Mouse (Mus musculus) lung, embryonic 16.5 days (tissue): Measurements from ENCODE around the gene 4930523C07Rik. TPM values are rescaled to one million over a fixed set of nuclear protein-coding genes. Genes with fewer than 3 reads are reported as not detected.

ENCODE experiments used
- ATAC-seq: fragments of 200-750 bp; cut with Nextera tagmentation; 2 replicates; pipeline ENCODE4 v1.8.0; 2017; ENCODE audit warnings: low read depth, mild to moderate bottlenecking, moderate library complexity
- H3K27ac ChIP-seq: fragments of 300-500 bp; sonication (generic); 2 replicates; pipeline ENCODE4 v1.5.1; 2014; ENCODE audit warnings: mild to moderate bottlenecking, control low read depth, low read length
- H3K27me3 ChIP-seq: fragments of 300-500 bp; sonication (generic); 2 replicates; pipeline ENCODE4 v1.6.1; 2014; ENCODE audit warnings: low read depth, low read length, mixed read lengths; ENCODE audit not compliant: control insufficient read depth, insufficient read depth
- H3K36me3 ChIP-seq: fragments of 300-500 bp; sonication (generic); 2 replicates; pipeline ENCODE4 v1.6.1; 2014; ENCODE audit warnings: low read length; ENCODE audit not compliant: control insufficient read depth, insufficient read depth
- H3K4me1 ChIP-seq: fragments of 300-500 bp; sonication (generic); replicated peaks from 2 replicates; pipeline ENCODE4 v1.6.1; 2014; ENCODE audit warnings: low read length, mixed read lengths; ENCODE audit not compliant: control insufficient read depth, insufficient read depth
- H3K4me2 ChIP-seq: fragments of 300-500 bp; sonication (generic); 2 replicates; pipeline ENCODE4 v1.6.1; 2014; ENCODE audit warnings: low read depth, low read length, control low read depth
- H3K4me3 ChIP-seq: fragments of 300-500 bp; sonication (generic); 2 replicates; pipeline ENCODE4 v1.5.1; 2014; ENCODE audit warnings: mild to moderate bottlenecking, low read length, control low read depth
- H3K9ac ChIP-seq: fragments of 300-500 bp; sonication (generic); 2 replicates; pipeline ENCODE4 v1.6.1; 2014; ENCODE audit warnings: low read length, control low read depth
- H3K9me3 ChIP-seq: fragments of 300-500 bp; sonication (generic); 2 replicates; pipeline ENCODE4 v1.6.1; 2016; ENCODE audit warnings: low read length; ENCODE audit not compliant: control insufficient read depth
- WGBS: fragments of 180-500 bp; shearing (Covaris S2); extraction: QIAGEN DNeasy Blood & Tissue Kit; methylation state at CpG from one replicate; pipeline ENCODE4 v1.1.7; 2014; 5-methylcytosine and 5-hydroxymethylcytosine counted together
- polyA plus RNA-seq: library from polyadenylated mRNA; unstranded; fragments of >200 nt; fragmentation: Nextera tagmentation; extraction: Ambion mirVana; gene quantifications from 2 replicates; pipeline ENCODE4 v1.2.1, GENCODE M21; 2015

Gene 4930523C07Rik
- polyA plus RNA-seq, 1 experiment from 2014 or later, result 43.0 TPM

DNA sequence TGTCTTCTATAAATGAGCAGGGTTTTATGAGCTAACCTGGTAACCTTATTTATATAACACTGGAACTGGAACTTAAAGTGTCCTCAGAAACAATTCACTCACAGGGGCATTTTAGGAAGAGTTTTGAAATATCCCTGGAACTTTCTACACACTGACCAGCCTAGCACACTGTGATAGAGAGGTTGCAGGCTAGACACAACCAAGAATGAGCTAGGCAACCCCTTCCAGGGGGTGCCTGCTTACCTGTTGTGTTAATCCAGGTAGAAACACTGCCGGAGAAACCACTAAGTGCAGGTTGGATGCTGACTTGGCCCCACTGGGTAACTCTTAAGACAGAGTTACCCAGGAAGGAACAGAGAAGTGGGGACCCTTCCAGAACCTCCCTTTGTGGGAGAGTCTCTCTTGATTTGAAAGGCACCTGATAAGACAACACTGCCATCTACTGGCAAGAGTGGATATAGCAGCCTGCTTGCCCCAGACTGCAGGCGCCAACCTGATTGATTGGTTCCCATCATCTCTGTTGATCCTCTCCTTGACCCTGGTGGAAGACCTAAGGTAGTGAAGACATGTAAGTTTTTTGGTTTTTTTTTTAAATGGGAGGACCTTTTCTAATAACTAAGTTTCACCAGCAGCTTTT, 36.7 kb downstream of the 4930523C07Rik start:
- WGBS, result 23% methylated on average over 2 of the region's 2 CpGs
- Histone ChIP-seq H3K4me2 (no peak overlapping the region), H3K27me3 (no peaks in the 10 kb centered on the region), H3K4me1 (peaks cover 11% of the 10 kb centered on the region), H3K27ac (no peak overlapping the region), H3K9ac (no peak overlapping the region), H3K9me3 (no peaks in the 10 kb centered on the region), H3K4me3 (no peak overlapping the region), H3K36me3 (peaks cover 2% of the 10 kb centered on the region; the same call in 1 of the 2 replicates)
- peak; percentile 15; the same call in 1 of the 2 replicates for ATAC-seq

DNA sequence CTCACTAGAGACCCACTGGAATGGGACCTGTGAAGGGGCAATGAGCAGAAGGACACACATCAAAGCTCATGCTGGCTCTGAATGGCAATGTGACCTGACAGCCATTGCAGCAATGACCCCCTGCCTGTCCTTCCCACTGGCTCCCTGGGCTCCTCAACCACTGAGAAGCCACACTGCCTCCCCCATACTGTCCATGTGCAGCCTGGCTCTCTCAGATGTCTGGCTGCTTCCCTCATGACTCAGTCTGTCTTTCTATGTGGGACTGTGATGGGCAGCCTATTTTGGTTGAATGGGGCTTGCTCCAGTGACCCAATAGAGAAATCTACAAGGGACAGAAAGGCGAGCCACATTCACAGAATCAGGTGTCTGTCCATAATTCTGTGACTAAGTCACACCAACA, 38.5 kb downstream of the 4930523C07Rik start:
- ATAC-seq, result no peak
- 66% methylated on average over 1 of the region's 1 CpGs for WGBS
- no peaks in the 10 kb centered on the region for H3K27me3 ChIP-seq
- no peak overlapping the region for H3K4me3 ChIP-seq
- no peak overlapping the region for H3K9ac ChIP-seq
- H3K36me3 ChIP-seq, result peaks cover 2% of the 10 kb centered on the region; the same call in 1 of the 2 replicates
- H3K4me1 ChIP-seq, result peaks cover 11% of the 10 kb centered on the region
- H3K27ac ChIP-seq, result no peak overlapping the region
- H3K9me3 ChIP-seq, result no peaks in the 10 kb centered on the region
- no peak overlapping the region for H3K4me2 ChIP-seq

GRCm38 (mm10) chr1:160084239-160084638, 40.1 kb downstream of the 4930523C07Rik start:
- H3K9ac ChIP-seq, result no peak overlapping the region
- no peak overlapping the region for H3K4me3 ChIP-seq
- H3K4me1 ChIP-seq, result peaks cover 7% of the 10 kb centered on the region
- H3K27ac ChIP-seq, result no peak overlapping the region
- H3K9me3 ChIP-seq, result no peaks in the 10 kb centered on the region
- no peaks in the 10 kb centered on the region for H3K36me3 ChIP-seq
- no peak for ATAC-seq
- H3K4me2 ChIP-seq, result no peak overlapping the region
- H3K27me3 ChIP-seq, result no peaks in the 10 kb centered on the region
- 90% methylated on average over 1 of the region's 1 CpGs for WGBS

GRCm38 (mm10) chr1:160086651-160087050, 42.5 kb downstream of the 4930523C07Rik start:
- H3K9me3 ChIP-seq, result no peaks in the 10 kb centered on the region
- H3K27me3 ChIP-seq, result no peaks in the 10 kb centered on the region
- H3K9ac ChIP-seq, result no peak overlapping the region
- no peak overlapping the region for H3K27ac ChIP-seq
- H3K36me3 ChIP-seq, result no peaks in the 10 kb centered on the region
- no peaks in the 10 kb centered on the region for H3K4me1 ChIP-seq
- ATAC-seq, result no peak
- H3K4me2 ChIP-seq, result no peak overlapping the region
- 71% methylated on average over 2 of the region's 2 CpGs for WGBS
- H3K4me3 ChIP-seq, result no peak overlapping the region

- Histone ChIP-seq H3K27me3 (no peaks in the 10 kb centered on the region), H3K4me2 (no peak overlapping the region), H3K27ac (no peak overlapping the region), H3K9ac (no peak overlapping the region), H3K4me1 (no peaks in the 10 kb centered on the region), H3K36me3 (no peaks in the 10 kb centered on the region), H3K9me3 (no peaks in the 10 kb centered on the region), H3K4me3 (no peak overlapping the region)
- no peak for ATAC-seq
- 83% methylated on average over 5 of the region's 5 CpGs for WGBS
Measured at GRCm38 (mm10) chr1:160099659-160100302, 55.6 kb downstream of the 4930523C07Rik start.

DNA sequence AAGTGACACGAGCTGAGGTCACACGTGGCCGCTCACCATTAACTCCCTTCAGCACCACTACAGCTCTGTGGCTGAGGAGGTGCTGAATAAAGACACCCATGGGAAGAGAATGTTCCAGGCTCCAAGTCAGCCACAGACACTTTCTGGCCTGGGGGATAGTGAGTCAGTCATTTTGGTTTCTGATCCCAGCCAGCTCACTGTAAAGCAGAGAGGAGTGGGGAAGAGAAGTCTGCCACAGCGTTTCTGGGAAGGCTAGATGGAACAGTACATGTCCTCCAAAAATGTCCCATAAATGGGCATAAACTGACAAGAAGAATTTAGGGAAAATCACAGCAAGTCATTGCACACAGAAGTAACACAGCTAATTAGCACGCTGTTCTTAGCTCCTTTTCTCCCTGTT, 56.8 kb downstream of the 4930523C07Rik start:
- H3K9ac ChIP-seq, result no peak overlapping the region
- no peak for ATAC-seq
- no peaks in the 10 kb centered on the region for H3K9me3 ChIP-seq
- WGBS, result 67% methylated on average over 5 of the region's 5 CpGs
- no peaks in the 10 kb centered on the region for H3K36me3 ChIP-seq
- no peak overlapping the region for H3K4me2 ChIP-seq
- no peak overlapping the region for H3K27ac ChIP-seq
- H3K27me3 ChIP-seq, result no peaks in the 10 kb centered on the region
- H3K4me1 ChIP-seq, result no peaks in the 10 kb centered on the region
- no peak overlapping the region for H3K4me3 ChIP-seq

DNA sequence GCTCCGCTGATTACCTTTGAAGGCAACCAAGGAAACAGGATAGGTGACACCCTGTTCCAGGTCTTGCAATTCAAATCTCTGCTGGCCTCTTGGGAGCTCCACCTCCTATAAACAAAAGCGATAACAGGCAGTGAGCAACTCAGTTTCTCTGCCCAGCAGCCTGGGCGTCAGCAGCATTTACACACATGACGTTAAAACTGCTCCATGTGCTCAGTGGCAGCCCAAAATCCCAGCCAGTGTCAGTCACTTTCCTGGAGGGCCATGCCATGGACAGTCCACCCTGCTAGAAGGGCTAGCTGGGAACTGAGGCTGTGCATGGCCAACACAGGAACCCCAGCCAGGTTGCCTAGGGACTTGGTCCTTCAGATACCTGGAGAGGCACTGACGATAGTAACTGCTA, 61.2 kb downstream of the 4930523C07Rik start:
- ATAC-seq, result peak; percentile 65; the same call in 1 of the 2 replicates
- 68% methylated on average over 5 of the region's 5 CpGs for WGBS
- no peak overlapping the region for H3K4me3 ChIP-seq

GRCm38 (mm10) chr1:160108604-160109003, 64.4 kb downstream of the 4930523C07Rik start:
- Histone ChIP-seq H3K9me3 (no peaks in the 10 kb centered on the region), H3K27me3 (no peaks in the 10 kb centered on the region), H3K9ac (no peak overlapping the region), H3K36me3 (no peaks in the 10 kb centered on the region), H3K27ac (no peak overlapping the region), H3K4me3 (no peak overlapping the region), H3K4me2 (no peak overlapping the region), H3K4me1 (no peaks in the 10 kb centered on the region)
- 53% methylated on average over 2 of the region's 2 CpGs for WGBS
- no peak for ATAC-seq

More for the DNA sequence above, 61.2 kb downstream of the 4930523C07Rik start:
- H3K36me3 ChIP-seq, result no peaks in the 10 kb centered on the region
- H3K27me3 ChIP-seq, result no peaks in the 10 kb centered on the region
- no peak overlapping the region for H3K4me2 ChIP-seq
- no peaks in the 10 kb centered on the region for H3K9me3 ChIP-seq
- H3K9ac ChIP-seq, result no peak overlapping the region
- no peaks in the 10 kb centered on the region for H3K4me1 ChIP-seq
- no peak overlapping the region for H3K27ac ChIP-seq

DNA sequence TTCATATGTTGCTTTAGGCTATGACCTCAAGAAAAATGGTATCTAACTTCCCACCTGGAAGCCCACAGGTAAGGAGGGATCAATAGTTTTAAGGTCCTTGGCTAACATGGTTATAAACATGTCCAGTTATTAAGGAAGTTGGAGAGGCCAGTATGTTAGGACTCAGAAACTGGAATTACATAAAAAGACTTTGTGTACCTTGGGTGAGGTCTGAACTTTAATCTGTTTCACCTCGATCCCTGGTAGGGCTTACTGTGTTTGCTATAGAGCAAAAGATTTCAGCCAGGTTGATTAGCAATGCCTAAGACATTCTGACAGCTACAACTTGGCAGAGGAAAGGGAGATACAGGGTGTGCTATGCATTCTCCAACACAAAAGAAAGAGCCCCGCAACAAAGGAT, 79.8 kb downstream of the 4930523C07Rik start:
- Histone ChIP-seq H3K36me3 (no peaks in the 10 kb centered on the region), H3K4me1 (no peaks in the 10 kb centered on the region), H3K27ac (no peak overlapping the region), H3K9ac (no peak overlapping the region), H3K4me3 (no peak overlapping the region), H3K4me2 (no peak overlapping the region), H3K9me3 (no peaks in the 10 kb centered on the region), H3K27me3 (no peaks in the 10 kb centered on the region)
- WGBS, result 74% methylated on average over 2 of the region's 2 CpGs
- no peak for ATAC-seq
